Comparison of ENCODE assay signal across 10 mouse cellular contexts in the genomic region with DNA sequence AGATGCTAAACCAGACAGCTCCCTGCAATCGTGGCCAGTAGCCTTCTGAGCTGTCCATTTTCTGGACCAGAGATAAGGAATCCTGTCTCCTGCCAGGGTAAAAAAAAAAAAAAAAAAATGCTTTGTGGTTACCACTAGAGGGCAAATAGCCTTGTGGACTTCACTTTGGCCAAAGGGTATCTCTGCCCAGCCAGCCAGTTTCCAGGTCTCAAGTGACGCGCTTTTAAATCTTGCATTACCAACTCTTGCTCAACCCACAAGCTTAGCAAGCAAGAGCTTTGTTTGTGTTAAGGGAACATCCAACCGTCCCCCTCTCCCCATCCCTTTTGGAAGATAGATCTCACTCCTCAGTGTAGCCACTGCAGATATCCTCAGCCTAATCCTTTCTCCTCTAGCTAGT. TPM values are rescaled to one million over a fixed set of nuclear protein-coding genes. Genes with fewer than 3 reads are reported as not detected.
DNase-seq lines count a peak whose midpoint lies in the region; ATAC-seq lines count a peak whose summit lies in the region.
"Had no signal": no experiment of that assay in that cellular context is flagged by ENCODE, and none has a peak within 500 bp of the region (broad histone marks: within the 10 kb centered on the region; RNA-seq: fewer than 3 reads in every experiment).

No protein-coding gene starts in this region.

- H3K9me3 ChIP-seq in neural tube, embryonic 15.5 days (replicated peaks) = no peaks in the 10 kb centered on the region
- no peaks in the 10 kb centered on the region for H3K9me3 ChIP-seq in hindbrain, embryonic 15.5 days
- no peaks in the 10 kb centered on the region for H3K9me3 ChIP-seq in midbrain, embryonic 14.5 days (ENCODE audit: control insufficient read depth, low read length)
- H3K9me3 ChIP-seq: liver, embryonic 15.5 days had no signal

- no peak overlapping the region for H3K4me2 ChIP-seq in neural tube, embryonic 15.5 days
- H3K4me2 ChIP-seq in hindbrain, embryonic 15.5 days = no peak overlapping the region
- H3K4me2 ChIP-seq in midbrain, embryonic 14.5 days (ENCODE audit: low read length) = no peak overlapping the region
- H3K4me2 ChIP-seq: liver, embryonic 15.5 days had no signal

- H3K4me1 ChIP-seq in neural tube, embryonic 15.5 days = 0 out of 2 replicates have a peak, but pooled peaks cover 7% of the 10 kb centered on the region
- H3K4me1 ChIP-seq in hindbrain, embryonic 15.5 days (replicated peaks) = no peaks in the 10 kb centered on the region
- peaks cover 13% of the 10 kb centered on the region for H3K4me1 ChIP-seq in midbrain, embryonic 14.5 days (ENCODE audit: control insufficient read depth, insufficient read depth, low read length)
- H3K4me1 ChIP-seq: liver, embryonic 15.5 days had no signal

- 19% methylated on average over 4 of the region's 4 CpGs for WGBS in neural tube, embryonic 15.5 days
- 18% methylated on average over 4 of the region's 4 CpGs for WGBS in hindbrain, embryonic 15.5 days
- WGBS in midbrain, embryonic 14.5 days = 14% methylated on average over 4 of the region's 4 CpGs

- ATAC-seq in neural tube, embryonic 15.5 days (ENCODE audit: low FRiP score) = no peak
- ATAC-seq in hindbrain, embryonic 15.5 days (ENCODE audit: low FRiP score, low read depth) = 0 out of 2 replicates have a peak, but pooled peaks have one; percentile 56
- ATAC-seq in midbrain, embryonic 14.5 days (ENCODE audit: low FRiP score, low TSS enrichment) = no peak

- H3K27me3 ChIP-seq in neural tube, embryonic 15.5 days (replicated peaks) = no peaks in the 10 kb centered on the region
- no peaks in the 10 kb centered on the region for H3K27me3 ChIP-seq in hindbrain, embryonic 15.5 days
- no peaks in the 10 kb centered on the region for H3K27me3 ChIP-seq in midbrain, embryonic 14.5 days (ENCODE audit: control insufficient read depth, insufficient read depth, low read length)
- H3K27me3 ChIP-seq: liver, embryonic 15.5 days had no signal

- H3K36me3 ChIP-seq in neural tube, embryonic 15.5 days = no peaks in the 10 kb centered on the region
- no peaks in the 10 kb centered on the region for H3K36me3 ChIP-seq in hindbrain, embryonic 15.5 days
- no peaks in the 10 kb centered on the region for H3K36me3 ChIP-seq in midbrain, embryonic 14.5 days (ENCODE audit: control insufficient read depth, insufficient read depth, low read length)
- H3K36me3 ChIP-seq: liver, embryonic 15.5 days had no signal

- H3K4me3 ChIP-seq in neural tube, embryonic 15.5 days (replicated peaks) = no peak overlapping the region
- H3K4me3 ChIP-seq in hindbrain, embryonic 15.5 days = no peak overlapping the region
- no peak overlapping the region for H3K4me3 ChIP-seq in midbrain, embryonic 14.5 days (replicated peaks; ENCODE audit: low read depth, low read length)
- H3K4me3 ChIP-seq: liver, embryonic 15.5 days had no signal

- DNase-seq in adrenal gland, adult (ENCODE audit: inconsistent age in 2 of 2, low spot score in 1 of 2) = peak; percentile 31 to 78
- DNase-seq in adrenal gland, postnatal 4 days (ENCODE audit: low spot score in 2 of 2) = no peak
- peak; percentile 24 for DNase-seq in neural tube, embryonic 10.5 days (ENCODE audit: extremely low spot score, low spot score)
- DNase-seq in midbrain, embryonic 14.5 days = peak; percentile 55
- DNase-seq in spleen, postnatal 14 days (ENCODE audit: low spot score in 2 of 2) = no peak
- DNase-seq in left cerebral cortex, postnatal 14 days (ENCODE audit: low spot score in 2 of 2) = no peak

- intact Hi-C loops in left cerebral cortex, postnatal 14 days (cut with DNase I) = no loop called here

- no peak overlapping the region for H3K9ac ChIP-seq in neural tube, embryonic 15.5 days (replicated peaks)
- H3K9ac ChIP-seq in hindbrain, embryonic 15.5 days = no peak overlapping the region
- H3K9ac ChIP-seq in midbrain, embryonic 14.5 days (replicated peaks; ENCODE audit: low read length) = no peak overlapping the region
- H3K9ac ChIP-seq: liver, embryonic 15.5 days had no signal

- no peak overlapping the region; the same call in 1 of the 2 replicates for H3K27ac ChIP-seq in neural tube, embryonic 15.5 days (replicated peaks)
- 0 out of 2 replicates have a peak overlapping the region, but pooled peaks have one; percentile 5 for H3K27ac ChIP-seq in hindbrain, embryonic 15.5 days (replicated peaks)
- H3K27ac ChIP-seq in midbrain, embryonic 14.5 days (replicated peaks; ENCODE audit: low read depth, low read length) = peak overlapping the region; percentile 57
- H3K27ac ChIP-seq: liver, embryonic 15.5 days had no signal

RNA-seq across cellular contexts. Expression of a gene that starts 23.5 kb away (rescaled TPM):
- total RNA-seq in adrenal gland, postnatal 4 days (2021) = 1 to 10 TPM; 5.1 to 7.7 TPM
- polyA plus RNA-seq in neural tube, embryonic 15.5 days (2015; fragmentation: Nextera tagmentation; extraction: Ambion mirVana) = 95.5 and 114 TPM in 2 replicates
- polyA plus RNA-seq in hindbrain, embryonic 15.5 days (2015; fragmentation: Nextera tagmentation; extraction: Ambion mirVana) = 96.6 and 119 TPM in 2 replicates
- 149 and 156 TPM in 2 replicates for polyA plus RNA-seq in midbrain, embryonic 14.5 days (2014; fragmentation: Nextera tagmentation; extraction: Ambion mirVana)
- 10 to 100 TPM; 25.0 to 30.6 TPM for total RNA-seq in left cerebral cortex, postnatal 14 days (2021)
- total RNA-seq: common myeloid progenitor, adult 5-6 weeks had no signal

Comparison
In these comparisons a context has a peak if more than half of its experiments do, and no peak if none do; other contexts are left out.
1. DNase-seq: peak in adrenal gland, adult (2 of 2), neural tube, embryonic 10.5 days (single experiment) and midbrain, embryonic 14.5 days (single experiment); none in adrenal gland, postnatal 4 days (0 of 2), spleen, postnatal 14 days (0 of 2) and left cerebral cortex, postnatal 14 days (0 of 2).